Mouse (Mus musculus) C2C12 (cell line): ENCODE results near the gene Oaz2. TPM values are rescaled to one million over a fixed set of nuclear protein-coding genes. Genes with fewer than 3 reads are reported as not detected.

ENCODE experiments used
- H3K27me3 ChIP-seq: one replicate; pipeline ENCODE4 v1.6.1; 2011; ENCODE audit not compliant: control insufficient read depth, insufficient read depth, insufficient read length
- H3K36me3 ChIP-seq: one replicate; pipeline ENCODE4 v1.6.1; 2011; ENCODE audit not compliant: control insufficient read depth, insufficient read depth
- H3K4me3 ChIP-seq: one replicate; pipeline ENCODE4 v1.5.1; 2011; ENCODE audit warnings: mild to moderate bottlenecking, control low read depth; ENCODE audit not compliant: poor library complexity, insufficient read depth, severe bottlenecking
- H3K79me2 ChIP-seq: one replicate; pipeline ENCODE4 v1.6.1; 2011; ENCODE audit not compliant: control insufficient read depth, insufficient read depth
- H3K79me3 ChIP-seq: one replicate; pipeline ENCODE4 v1.6.1; 2011; ENCODE audit warnings: low read depth, control low read depth
- H3ac ChIP-seq: one replicate; pipeline ENCODE3; 2011; ENCODE audit warnings: low read depth; ENCODE audit not compliant: control insufficient read depth, insufficient read length
- CEBPB ChIP-seq: IDR thresholded peaks from one replicate; pipeline ENCODE4 v1.6.1; 2011; ENCODE audit warnings: low read depth, mild to moderate bottlenecking, control low read depth, moderate library complexity
- CTCF ChIP-seq: IDR thresholded peaks from one replicate; pipeline ENCODE4 v1.5.1; 2011; ENCODE audit not compliant: control insufficient read depth, insufficient read depth, insufficient read length
- FOSL1 ChIP-seq: IDR thresholded peaks from one replicate; pipeline ENCODE4 v1.8.0; 2011; ENCODE audit warnings: mild to moderate bottlenecking, low read length; ENCODE audit not compliant: poor library complexity, insufficient read depth, severe bottlenecking
- MAX ChIP-seq: IDR thresholded peaks from one replicate; pipeline ENCODE4 v1.6.1; 2011; ENCODE audit warnings: mild to moderate bottlenecking, control low read depth
- MYOD1 ChIP-seq: IDR thresholded peaks from one replicate; pipeline ENCODE4 v1.6.1; 2011; ENCODE audit warnings: low read depth; ENCODE audit not compliant: control insufficient read depth, insufficient read length
- MYOG ChIP-seq: IDR thresholded peaks from one replicate; pipeline ENCODE4 v1.6.1; 2011; ENCODE audit not compliant: control insufficient read depth, insufficient read length; ENCODE audit errors: extremely low read depth
- USF1 ChIP-seq: IDR thresholded peaks from one replicate; pipeline ENCODE4 v1.6.1; 2011; ENCODE audit warnings: low read depth, mild to moderate bottlenecking, control low read depth, moderate library complexity
- polyA plus RNA-seq: library from polyadenylated mRNA; unstranded; fragments of >200 nt; fragmentation: generic; extraction: Trizol; gene quantifications from one replicate; pipeline ENCODE4 v1.2.1, GENCODE M21; 2012; ENCODE audit warnings: missing spikeins

The Oaz2 gene
- polyA plus RNA-seq, 1 experiment, result 75.7 TPM

- Histone ChIP-seq H3K36me3 (peaks cover 13% of the 10 kb centered on the region), H3K79me2 (peaks cover 88% of the 10 kb centered on the region), H3K79me3 (peaks cover 79% of the 10 kb centered on the region), H3K4me3 (no peak overlapping the region), H3ac (no peak overlapping the region), H3K27me3 (no peaks in the 10 kb centered on the region)
- TF ChIP-seq MAX (no peak), USF1 (no peak), FOSL1 (no peak), MYOD1 (peak; percentile 36), CEBPB (peak; percentile 8)
Measured at GRCm38 (mm10) chr9:65636926-65637325, 30.9 kb upstream of the Oaz2 start.

DNA sequence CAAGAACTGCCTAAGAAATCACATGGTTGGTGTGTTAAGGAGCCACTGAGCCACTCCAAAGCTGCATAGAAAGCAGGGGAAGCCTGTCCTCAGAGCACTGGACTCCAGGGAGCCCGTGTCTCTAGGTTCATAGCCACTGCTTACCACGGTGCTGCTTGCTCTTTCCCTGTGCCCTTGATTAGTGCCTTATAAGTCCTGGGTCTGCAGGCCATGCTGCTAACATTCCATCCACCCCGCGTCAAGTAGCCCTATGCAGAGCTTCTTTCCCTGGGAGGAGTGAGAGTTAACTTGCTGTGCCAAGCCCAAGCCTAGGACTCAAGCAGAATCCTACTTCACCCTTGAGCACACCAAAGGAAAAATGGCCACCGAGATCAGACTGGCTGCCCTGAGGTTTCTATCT is 28.7 kb upstream of the Oaz2 start:
- peaks cover 76% of the 10 kb centered on the region for H3K79me3 ChIP-seq

DNA sequence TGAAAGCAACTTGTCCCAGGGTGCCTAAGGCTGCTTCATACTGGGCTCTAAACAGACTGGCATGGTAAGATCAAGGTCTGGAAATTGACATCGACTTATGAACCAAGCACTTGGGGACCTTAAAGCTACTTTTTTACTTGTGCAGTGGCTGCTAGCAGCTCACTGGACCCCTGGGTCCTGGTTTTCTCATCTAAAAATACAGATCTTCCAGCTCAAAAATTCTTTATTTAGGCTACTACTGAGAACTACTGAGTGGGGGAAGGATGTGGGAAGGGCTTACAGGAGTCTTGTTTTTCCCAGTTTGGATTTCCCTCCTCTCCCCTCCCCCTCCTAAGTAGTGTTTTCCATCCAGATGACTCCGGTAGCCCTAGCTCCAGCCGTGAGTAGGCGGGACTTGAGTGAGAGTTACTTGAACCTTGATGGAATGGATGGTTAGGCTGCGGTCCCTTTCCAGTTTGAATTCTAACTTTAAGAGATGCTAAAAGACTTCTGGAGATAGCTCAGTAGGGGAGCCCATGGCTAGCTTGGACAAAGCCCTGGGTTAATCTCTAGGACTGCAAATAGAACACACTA is 26.9 kb upstream of the Oaz2 start:
- H3K79me2 ChIP-seq, result peaks cover 89% of the 10 kb centered on the region
- peaks cover 18% of the 10 kb centered on the region for H3K36me3 ChIP-seq
- peaks cover 75% of the 10 kb centered on the region for H3K79me3 ChIP-seq
- H3K4me3 ChIP-seq, result no peak overlapping the region
- no peaks in the 10 kb centered on the region for H3K27me3 ChIP-seq
- no peak overlapping the region for H3ac ChIP-seq
- TF ChIP-seq USF1, result no peak
- no peak for TF ChIP-seq CTCF
- TF ChIP-seq MYOG, result no peak

More for the DNA sequence above, 28.7 kb upstream of the Oaz2 start:
- no peaks in the 10 kb centered on the region for H3K27me3 ChIP-seq
- no peak for TF ChIP-seq MYOG
- TF ChIP-seq MYOD1, result no peak
- TF ChIP-seq FOSL1, result no peak
- TF ChIP-seq MAX, result no peak
- TF ChIP-seq USF1, result no peak
- no peak for TF ChIP-seq CTCF
- TF ChIP-seq CEBPB, result no peak
- no peak overlapping the region for H3K4me3 ChIP-seq
- peaks cover 88% of the 10 kb centered on the region for H3K79me2 ChIP-seq
- no peak overlapping the region for H3ac ChIP-seq
- H3K36me3 ChIP-seq, result peaks cover 21% of the 10 kb centered on the region

DNA sequence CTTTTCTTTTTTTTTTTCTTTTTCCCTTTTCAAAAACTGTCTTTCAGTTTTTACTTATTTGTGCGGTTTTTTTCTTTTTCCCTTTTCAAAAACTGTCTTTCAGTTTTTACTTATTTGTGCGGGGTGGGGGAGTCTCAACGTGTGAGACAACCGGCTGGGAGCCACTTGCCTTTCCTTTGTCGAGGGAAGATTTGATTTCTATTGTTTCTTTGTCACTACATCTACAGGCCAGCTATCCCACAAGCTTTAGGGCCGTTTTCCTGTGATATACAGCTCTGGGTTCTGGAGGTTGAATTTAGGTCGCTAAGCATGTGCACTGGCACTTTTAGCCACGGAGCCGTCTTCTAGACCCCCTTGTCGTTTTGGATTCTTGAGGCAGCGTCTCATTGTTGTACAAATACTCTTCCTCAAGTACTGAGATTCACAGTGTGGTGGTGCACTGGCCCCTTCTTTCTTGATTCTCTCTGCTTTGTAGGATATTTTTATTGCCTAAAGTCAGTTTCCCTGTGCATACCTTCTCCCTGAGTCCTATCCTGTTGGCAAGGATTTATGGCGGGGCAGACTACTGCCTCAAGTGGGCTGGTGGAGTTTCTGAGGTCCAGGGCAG is 26.3 kb upstream of the Oaz2 start:
- no peaks in the 10 kb centered on the region for H3K27me3 ChIP-seq

GRCm38 (mm10) chr9:65642546-65642945 is 25.3 kb upstream of the Oaz2 start:
- Histone ChIP-seq H3ac (no peak overlapping the region), H3K27me3 (no peaks in the 10 kb centered on the region), H3K4me3 (no peak overlapping the region), H3K79me2 (peaks cover 100% of the 10 kb centered on the region), H3K79me3 (peaks cover 86% of the 10 kb centered on the region), H3K36me3 (peaks cover 18% of the 10 kb centered on the region)
- no peak for TF ChIP-seq FOSL1

More for the DNA sequence above, 26.3 kb upstream of the Oaz2 start:
- Histone ChIP-seq H3ac (no peak overlapping the region), H3K79me3 (peaks cover 76% of the 10 kb centered on the region), H3K79me2 (peaks cover 91% of the 10 kb centered on the region), H3K4me3 (no peak overlapping the region), H3K36me3 (peaks cover 18% of the 10 kb centered on the region)
- TF ChIP-seq USF1 (no peak), CTCF (no peak), MAX (no peak), MYOG (no peak), FOSL1 (no peak), MYOD1 (no peak), CEBPB (no peak)

DNA sequence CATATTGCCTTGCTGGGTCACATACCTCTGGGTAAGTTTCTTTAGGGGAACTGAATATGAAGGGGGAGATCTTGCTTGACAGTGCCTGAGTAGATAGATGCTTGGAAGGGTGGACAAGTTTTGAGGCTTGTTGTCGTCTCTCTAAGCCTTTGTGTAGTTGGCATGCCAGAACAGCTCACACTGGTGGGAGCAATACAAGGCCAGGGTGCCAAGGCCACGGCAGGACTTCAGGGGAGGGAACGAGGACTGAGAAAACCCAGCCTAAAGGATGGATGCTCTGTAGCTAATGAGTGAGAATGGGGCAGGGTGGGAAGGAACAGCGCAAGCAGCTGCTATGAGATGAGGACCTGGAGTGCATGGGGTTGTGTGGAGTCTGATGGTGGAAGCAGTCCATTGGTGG is 22.8 kb upstream of the Oaz2 start:
- peaks cover 76% of the 10 kb centered on the region for H3K79me3 ChIP-seq
- TF ChIP-seq MYOG (no peak), MAX (no peak), CTCF (no peak), MYOD1 (no peak), CEBPB (no peak), USF1 (no peak), FOSL1 (no peak)
- no peaks in the 10 kb centered on the region for H3K27me3 ChIP-seq
- peaks cover 8% of the 10 kb centered on the region for H3K36me3 ChIP-seq
- H3K79me2 ChIP-seq, result peaks cover 100% of the 10 kb centered on the region
- no peak overlapping the region for H3K4me3 ChIP-seq
- H3ac ChIP-seq, result no peak overlapping the region
